Mouse (Mus musculus): ENCODE results near the gene Lpp. TPM values are rescaled to one million over a fixed set of nuclear protein-coding genes. Genes with fewer than 3 reads are reported as not detected.
A peak's percentile ranks its signal among the peaks of the same experiment; 100 is the strongest.

Lpp gene
- polyA plus RNA-seq, 1 experiment from 2014 or later = 10.7 TPM

GRCm38 (mm10) chr16:24819127-24819526, 425.8 kb downstream of the Lpp start:
- DNase-seq = no peak
- WGBS (ENCODE audit: insufficient replicate concordance) = 71% methylated on average over 4 of the region's 4 CpGs
- Histone ChIP-seq H3K27ac (ENCODE audit: low read depth) (no peak overlapping the region), H3K36me3 (replicated peaks; ENCODE audit: insufficient read depth, low read length) (no peaks in the 10 kb centered on the region), H3K27me3 (ENCODE audit: insufficient read depth, low read length) (no peaks in the 10 kb centered on the region), H3K4me2 (ENCODE audit: low read depth, low read length) (no peak overlapping the region), H3K9me3 (ENCODE audit: low read length) (no peaks in the 10 kb centered on the region), H3K4me1 (ENCODE audit: insufficient read depth) (no peaks in the 10 kb centered on the region), H3K4me3 (ENCODE audit: low read depth, low read length) (no peak overlapping the region), H3K9ac (replicated peaks) (no peak overlapping the region)
- TF ChIP-seq EP300 (IDR thresholded peaks at IDR 0.05; ENCODE audit: low read depth) (no peak), CTCF (IDR thresholded peaks at IDR 0.05; ENCODE audit: low read depth) (peak; percentile 44)
- ATAC-seq = no peak

- no peak overlapping the region for H3K9ac ChIP-seq (replicated peaks)
- no peaks in the 10 kb centered on the region; the same call in 1 of the 2 replicates for H3K4me1 ChIP-seq (ENCODE audit: insufficient read depth)
- H3K36me3 ChIP-seq (replicated peaks; ENCODE audit: insufficient read depth, low read length) = no peaks in the 10 kb centered on the region
- WGBS (ENCODE audit: insufficient replicate concordance) = 75% methylated on average over 5 of the region's 5 CpGs
- H3K27ac ChIP-seq (ENCODE audit: low read depth) = no peak overlapping the region
- H3K9me3 ChIP-seq (ENCODE audit: low read length) = no peaks in the 10 kb centered on the region
- peak; percentile 31 for TF ChIP-seq CTCF (IDR thresholded peaks at IDR 0.05; ENCODE audit: low read depth)
- TF ChIP-seq EP300 (IDR thresholded peaks at IDR 0.05; ENCODE audit: low read depth) = no peak
- no peak overlapping the region for H3K4me3 ChIP-seq (ENCODE audit: low read depth, low read length)
- ATAC-seq (no peak), DNase-seq (no peak)
- H3K4me2 ChIP-seq (ENCODE audit: low read depth, low read length) = no peak overlapping the region
- H3K27me3 ChIP-seq (ENCODE audit: insufficient read depth, low read length) = no peaks in the 10 kb centered on the region
Measured at GRCm38 (mm10) chr16:24822182-24822875, 429.0 kb downstream of the Lpp start.

DNA sequence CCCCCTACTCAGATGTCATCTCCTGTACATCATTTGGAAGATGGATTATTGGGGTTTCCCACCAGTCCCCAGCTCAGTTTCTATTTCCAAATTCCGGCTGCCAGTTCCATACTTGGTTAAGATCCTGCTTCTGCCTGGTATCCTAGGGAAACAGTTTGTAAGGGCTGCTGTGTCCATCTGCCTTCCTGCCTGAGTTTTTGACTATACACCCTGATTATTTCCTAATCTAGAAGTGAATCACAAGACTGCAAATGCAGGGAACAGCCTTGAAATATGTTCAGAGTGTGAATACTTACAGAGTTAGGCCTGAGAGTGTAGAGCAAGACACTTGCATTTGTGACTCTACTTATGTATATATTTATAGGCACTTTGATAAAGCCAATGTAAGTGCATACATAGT, 429.6 kb downstream of the Lpp start:
- no peak for DNase-seq
- Histone ChIP-seq H3K4me3 (ENCODE audit: low read depth, low read length) (no peak overlapping the region), H3K4me2 (ENCODE audit: low read depth, low read length) (no peak overlapping the region), H3K9me3 (ENCODE audit: low read length) (no peaks in the 10 kb centered on the region), H3K4me1 (ENCODE audit: insufficient read depth) (peaks cover 3% of the 10 kb centered on the region; the same call in 1 of the 2 replicates), H3K27ac (ENCODE audit: low read depth) (no peak overlapping the region), H3K36me3 (replicated peaks; ENCODE audit: insufficient read depth, low read length) (no peaks in the 10 kb centered on the region), H3K27me3 (ENCODE audit: insufficient read depth, low read length) (no peaks in the 10 kb centered on the region), H3K9ac (replicated peaks) (no peak overlapping the region)
- TF ChIP-seq CTCF (IDR thresholded peaks at IDR 0.05; ENCODE audit: low read depth) = no peak
- no peak for TF ChIP-seq EP300 (IDR thresholded peaks at IDR 0.05; ENCODE audit: low read depth)
- WGBS (ENCODE audit: insufficient replicate concordance) = 80% methylated on average over 1 of the region's 1 CpGs
- ATAC-seq = no peak

GRCm38 (mm10) chr16:24826390-24826789, 433.1 kb downstream of the Lpp start:
- TF ChIP-seq EP300 (IDR thresholded peaks at IDR 0.05; ENCODE audit: low read depth) (no peak), CTCF (IDR thresholded peaks at IDR 0.05; ENCODE audit: low read depth) (no peak)
- Histone ChIP-seq H3K27me3 (ENCODE audit: insufficient read depth, low read length) (no peaks in the 10 kb centered on the region), H3K4me1 (ENCODE audit: insufficient read depth) (peaks cover 3% of the 10 kb centered on the region; the same call in 1 of the 2 replicates), H3K9me3 (ENCODE audit: low read length) (no peaks in the 10 kb centered on the region), H3K4me2 (ENCODE audit: low read depth, low read length) (no peak overlapping the region), H3K36me3 (replicated peaks; ENCODE audit: insufficient read depth, low read length) (no peaks in the 10 kb centered on the region), H3K4me3 (ENCODE audit: low read depth, low read length) (no peak overlapping the region), H3K9ac (replicated peaks) (no peak overlapping the region), H3K27ac (ENCODE audit: low read depth) (no peak overlapping the region)
- 46% methylated on average over 4 of the region's 4 CpGs for WGBS (ENCODE audit: insufficient replicate concordance)
- DNase-seq (no peak), ATAC-seq (no peak)

GRCm38 (mm10) chr16:24828207-24828803, 435.0 kb downstream of the Lpp start:
- WGBS (ENCODE audit: insufficient replicate concordance) = 67% methylated on average over 2 of the region's 2 CpGs
- DNase-seq (no peak), ATAC-seq (no peak)
- Histone ChIP-seq H3K4me3 (ENCODE audit: low read depth, low read length) (no peak overlapping the region), H3K27ac (ENCODE audit: low read depth) (no peak overlapping the region), H3K9me3 (ENCODE audit: low read length) (no peaks in the 10 kb centered on the region), H3K4me1 (ENCODE audit: insufficient read depth) (peaks cover 3% of the 10 kb centered on the region; the same call in 1 of the 2 replicates), H3K4me2 (ENCODE audit: low read depth, low read length) (no peak overlapping the region), H3K36me3 (replicated peaks; ENCODE audit: insufficient read depth, low read length) (no peaks in the 10 kb centered on the region), H3K9ac (replicated peaks) (no peak overlapping the region), H3K27me3 (ENCODE audit: insufficient read depth, low read length) (no peaks in the 10 kb centered on the region)
- no peak for TF ChIP-seq EP300 (IDR thresholded peaks at IDR 0.05; ENCODE audit: low read depth)
- no peak for TF ChIP-seq CTCF (IDR thresholded peaks at IDR 0.05; ENCODE audit: low read depth)

DNA sequence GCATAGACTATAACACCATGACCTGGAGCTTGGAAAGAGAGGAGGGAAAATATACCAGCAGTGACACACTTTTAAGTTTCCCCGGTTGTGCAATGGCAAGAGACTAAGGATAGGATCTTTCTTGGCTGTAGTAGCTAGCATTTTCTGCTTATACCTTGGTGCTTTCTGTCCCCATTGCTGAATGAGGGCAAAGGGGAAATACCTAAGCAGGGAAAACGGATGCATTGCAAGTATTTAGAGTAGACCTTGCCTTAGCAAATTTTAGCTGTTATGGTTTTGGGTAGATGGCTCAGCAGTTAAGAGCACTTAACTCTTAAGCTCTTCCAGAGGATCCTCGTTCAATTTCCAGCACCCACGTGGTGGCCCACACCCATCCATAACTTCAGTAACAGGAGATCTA, 436.6 kb downstream of the Lpp start:
- no peak overlapping the region for H3K4me2 ChIP-seq (ENCODE audit: low read depth, low read length)
- H3K4me1 ChIP-seq (ENCODE audit: insufficient read depth) = peaks cover 3% of the 10 kb centered on the region; the same call in 1 of the 2 replicates
- H3K27me3 ChIP-seq (ENCODE audit: insufficient read depth, low read length) = no peaks in the 10 kb centered on the region
- DNase-seq (no peak), ATAC-seq (no peak)
- H3K9ac ChIP-seq (replicated peaks) = no peak overlapping the region
- H3K36me3 ChIP-seq (replicated peaks; ENCODE audit: insufficient read depth, low read length) = no peaks in the 10 kb centered on the region
- no peak overlapping the region for H3K4me3 ChIP-seq (ENCODE audit: low read depth, low read length)
- no peak overlapping the region for H3K27ac ChIP-seq (ENCODE audit: low read depth)
- 68% methylated on average over 4 of the region's 4 CpGs for WGBS (ENCODE audit: insufficient replicate concordance)
- no peaks in the 10 kb centered on the region for H3K9me3 ChIP-seq (ENCODE audit: low read length)
- TF ChIP-seq EP300 (IDR thresholded peaks at IDR 0.05; ENCODE audit: low read depth) (no peak), CTCF (IDR thresholded peaks at IDR 0.05; ENCODE audit: low read depth) (no peak)

All from liver, postnatal 0 days (tissue).